Mouse (Mus musculus) liver, postnatal 0 days (tissue): Measurements from ENCODE around the gene Efcab10. TPM values are rescaled to one million over a fixed set of nuclear protein-coding genes. Genes with fewer than 3 reads are reported as not detected.

Experiments
- ATAC-seq: fragments of 200-750 bp; cut with Nextera tagmentation; 2 replicates; pipeline ENCODE4 v1.8.0; 2017; ENCODE audit warnings: mild to moderate bottlenecking, moderate library complexity
- DNase-seq: peaks from one replicate; pipeline ENCODE4 v3.0.0-alpha.2; 2016
- H3K27ac ChIP-seq: fragments of 300-500 bp; sonication (generic); 2 replicates; pipeline ENCODE4 v1.5.1; 2014; ENCODE audit warnings: antibody characterized with exemption, moderate library complexity, mild to moderate bottlenecking, low read depth
- H3K27me3 ChIP-seq: fragments of 300-500 bp; sonication (generic); 2 replicates; pipeline ENCODE4 v1.6.1; 2014; ENCODE audit warnings: low read length, control low read depth, mixed read lengths; ENCODE audit not compliant: insufficient read depth
- H3K36me3 ChIP-seq: fragments of 300-500 bp; sonication (generic); replicated peaks from 2 replicates; pipeline ENCODE4 v1.6.1; 2014; ENCODE audit warnings: mild to moderate bottlenecking, control low read depth, low read length, moderate library complexity, mixed read lengths; ENCODE audit not compliant: insufficient read depth
- H3K4me1 ChIP-seq: fragments of 300-500 bp; sonication (generic); 2 replicates; pipeline ENCODE4 v1.6.1; 2014; ENCODE audit warnings: antibody characterized with exemption, mild to moderate bottlenecking, control low read depth; ENCODE audit not compliant: insufficient read depth
- H3K4me2 ChIP-seq: fragments of 300-500 bp; sonication (generic); 2 replicates; pipeline ENCODE4 v1.6.1; 2014; ENCODE audit warnings: low read depth, mild to moderate bottlenecking, low read length, moderate library complexity, mixed read lengths
- H3K4me3 ChIP-seq: fragments of 300-500 bp; sonication (generic); 2 replicates; pipeline ENCODE4 v1.5.1; 2014; ENCODE audit warnings: low read depth, low read length
- H3K9ac ChIP-seq: fragments of 300-500 bp; sonication (generic); replicated peaks from 2 replicates; pipeline ENCODE4 v1.6.1; 2014; ENCODE audit warnings: mild to moderate bottlenecking, moderate library complexity
- H3K9me3 ChIP-seq: fragments of 300-500 bp; sonication (generic); 2 replicates; pipeline ENCODE4 v1.6.1; 2016; ENCODE audit warnings: mild to moderate bottlenecking, control low read depth, low read length, mixed read lengths
- CTCF ChIP-seq: sonication (generic); IDR thresholded peaks from 2 replicates; pipeline ENCODE4 v1.5.1; 2016; ENCODE audit warnings: antibody characterized with exemption, low read depth
- EP300 ChIP-seq: IDR thresholded peaks from 2 replicates; pipeline ENCODE4 v1.6.1; 2016; ENCODE audit warnings: antibody characterized with exemption, low read depth, mild to moderate bottlenecking
- WGBS: fragments of 180-500 bp; shearing (Covaris S2); extraction: QIAGEN DNeasy Blood & Tissue Kit; methylation state at CpG from one replicate; pipeline ENCODE4 v1.1.7; 2014; ENCODE audit not compliant: insufficient replicate concordance; 5-methylcytosine and 5-hydroxymethylcytosine counted together
- polyA plus RNA-seq: library from polyadenylated mRNA; unstranded; fragments of >200 nt; fragmentation: Nextera tagmentation; extraction: Ambion mirVana; gene quantifications from 2 replicates; pipeline ENCODE4 v1.2.1, GENCODE M21; 2015

Gene Efcab10
- polyA plus RNA-seq, 1 experiment from 2014 or later: not detected

DNA sequence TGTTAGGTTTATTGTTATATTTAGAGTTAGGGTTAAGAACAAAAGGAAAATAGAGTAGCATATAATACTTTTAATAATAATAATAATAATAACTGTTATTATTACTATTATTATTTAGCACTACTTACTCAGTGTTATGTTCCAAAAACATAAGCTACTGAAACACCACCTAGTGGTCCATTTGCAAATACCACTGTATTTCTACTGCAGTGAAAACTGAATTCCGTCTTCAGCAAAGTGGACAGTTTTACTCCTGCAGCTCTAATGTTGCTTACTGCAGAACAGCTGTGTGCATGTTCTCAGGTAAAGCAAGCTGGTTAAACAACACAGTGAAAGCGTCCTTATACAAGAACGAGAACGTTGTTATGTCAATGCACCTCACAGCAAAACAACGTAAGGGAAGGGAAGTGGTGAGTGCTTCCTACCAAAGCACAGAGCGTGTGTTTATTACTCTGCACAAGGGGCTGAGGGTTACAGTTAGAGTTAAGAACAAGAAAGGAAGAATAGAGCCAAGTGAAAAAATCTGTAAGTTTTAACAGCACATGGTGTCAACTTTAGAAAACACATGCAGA, 17.0 kb downstream of the Efcab10 start:
- H3K4me1 ChIP-seq: no peaks in the 10 kb centered on the region
- no peak overlapping the region for H3K4me2 ChIP-seq
- no peak for ATAC-seq
- no peaks in the 10 kb centered on the region for H3K9me3 ChIP-seq
- no peaks in the 10 kb centered on the region for H3K36me3 ChIP-seq
- no peak overlapping the region for H3K9ac ChIP-seq
- WGBS: 28% methylated on average over 6 of the region's 6 CpGs
- DNase-seq: no peak
- no peaks in the 10 kb centered on the region for H3K27me3 ChIP-seq
- no peak overlapping the region for H3K27ac ChIP-seq
- no peak overlapping the region for H3K4me3 ChIP-seq
- TF ChIP-seq CTCF: peak; percentile 42
- no peak for TF ChIP-seq EP300

DNA sequence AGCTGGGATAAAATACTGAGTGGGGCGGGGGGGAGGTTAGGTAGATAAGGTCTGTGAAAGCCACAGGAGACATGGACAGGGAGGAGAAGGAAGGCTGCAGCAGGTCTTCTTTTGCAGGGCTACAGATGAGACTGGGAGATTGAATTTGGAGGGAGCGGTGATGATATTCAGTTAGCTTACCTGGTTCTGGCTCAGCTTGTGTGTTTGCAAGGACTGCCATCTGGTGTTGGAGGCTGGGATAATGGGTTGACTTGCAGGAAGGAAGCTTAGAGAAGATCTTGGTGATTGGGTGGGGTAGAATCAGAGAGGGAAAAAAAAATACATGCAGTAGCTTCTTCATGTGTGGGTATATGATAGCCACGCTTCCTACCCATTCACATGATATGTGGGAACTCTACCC, 29.7 kb downstream of the Efcab10 start:
- no peaks in the 10 kb centered on the region for H3K36me3 ChIP-seq
- WGBS: 45% methylated on average over 3 of the region's 3 CpGs
- no peak overlapping the region for H3K9ac ChIP-seq
- TF ChIP-seq EP300 (no peak), CTCF (peak; percentile 75)
- no peak for ATAC-seq
- H3K4me2 ChIP-seq: no peak overlapping the region
- DNase-seq: peak; percentile 62
- H3K4me1 ChIP-seq: 0 out of 2 replicates have a peak, but pooled peaks cover 8% of the 10 kb centered on the region
- no peaks in the 10 kb centered on the region for H3K9me3 ChIP-seq
- no peak overlapping the region for H3K4me3 ChIP-seq
- peaks cover 6% of the 10 kb centered on the region; the same call in 1 of the 2 replicates for H3K27me3 ChIP-seq
- no peak overlapping the region for H3K27ac ChIP-seq

DNA sequence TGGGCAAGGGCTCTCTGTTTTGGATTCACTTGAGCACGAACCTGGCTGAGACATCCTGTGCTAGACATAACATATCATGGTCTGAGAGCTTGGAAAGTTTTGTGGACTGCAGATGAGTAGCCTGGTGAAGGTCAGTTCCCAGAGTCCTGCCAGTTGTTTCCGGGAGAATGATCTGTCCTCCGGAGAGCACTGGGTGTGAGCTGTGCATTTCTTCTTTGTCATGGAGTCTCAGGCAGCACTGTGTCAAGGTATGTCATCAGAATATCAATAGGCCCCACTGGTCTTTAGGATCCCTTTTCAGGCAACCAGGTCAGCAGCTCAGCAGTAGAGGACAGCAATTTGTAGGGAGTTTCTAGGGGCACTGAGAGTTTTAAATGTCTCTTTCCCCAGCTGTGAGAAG, 32.6 kb downstream of the Efcab10 start:
- WGBS: 35% methylated on average over 3 of the region's 3 CpGs
- Histone ChIP-seq H3K9ac (no peak overlapping the region), H3K9me3 (no peaks in the 10 kb centered on the region), H3K27ac (peak overlapping the region; percentile 72), H3K4me1 (peaks cover 13% of the 10 kb centered on the region), H3K4me2 (no peak overlapping the region), H3K36me3 (no peaks in the 10 kb centered on the region), H3K27me3 (peaks cover 6% of the 10 kb centered on the region; the same call in 1 of the 2 replicates), H3K4me3 (no peak overlapping the region)
- ATAC-seq (peak; percentile 24; the same call in 1 of the 2 replicates), DNase-seq (no peak)
- TF ChIP-seq CTCF (no peak), EP300 (no peak)

DNA sequence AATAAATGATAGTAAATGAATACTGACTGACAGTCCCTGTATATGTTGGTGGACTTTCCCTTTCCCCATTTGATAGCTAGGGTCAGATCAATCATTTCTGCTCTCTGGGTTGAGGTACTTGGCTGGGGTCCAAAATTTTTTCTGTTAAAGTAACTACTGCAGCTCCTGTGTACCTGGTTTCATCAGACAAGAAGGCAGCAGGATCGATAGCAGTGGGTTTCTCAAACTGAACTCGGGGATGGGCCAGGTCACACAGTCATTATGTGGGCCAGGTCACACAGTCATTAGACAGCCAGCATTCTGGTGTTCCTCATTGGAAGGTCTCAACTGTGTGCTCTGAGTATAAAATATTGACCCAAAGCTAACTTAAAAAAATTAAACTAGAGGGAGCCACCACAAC, 33.1 kb downstream of the Efcab10 start:
- Histone ChIP-seq H3K9ac (no peak overlapping the region), H3K36me3 (no peaks in the 10 kb centered on the region), H3K4me2 (no peak overlapping the region), H3K4me1 (peaks cover 13% of the 10 kb centered on the region), H3K4me3 (no peak overlapping the region), H3K27ac (peak overlapping the region; percentile 72), H3K9me3 (no peaks in the 10 kb centered on the region), H3K27me3 (peaks cover 6% of the 10 kb centered on the region; the same call in 1 of the 2 replicates)
- peak; percentile 83 for ATAC-seq
- TF ChIP-seq EP300 (peak; percentile 76), CTCF (no peak)
- DNase-seq: peak; percentile 63
- 57% methylated on average over 2 of the region's 2 CpGs for WGBS

DNA sequence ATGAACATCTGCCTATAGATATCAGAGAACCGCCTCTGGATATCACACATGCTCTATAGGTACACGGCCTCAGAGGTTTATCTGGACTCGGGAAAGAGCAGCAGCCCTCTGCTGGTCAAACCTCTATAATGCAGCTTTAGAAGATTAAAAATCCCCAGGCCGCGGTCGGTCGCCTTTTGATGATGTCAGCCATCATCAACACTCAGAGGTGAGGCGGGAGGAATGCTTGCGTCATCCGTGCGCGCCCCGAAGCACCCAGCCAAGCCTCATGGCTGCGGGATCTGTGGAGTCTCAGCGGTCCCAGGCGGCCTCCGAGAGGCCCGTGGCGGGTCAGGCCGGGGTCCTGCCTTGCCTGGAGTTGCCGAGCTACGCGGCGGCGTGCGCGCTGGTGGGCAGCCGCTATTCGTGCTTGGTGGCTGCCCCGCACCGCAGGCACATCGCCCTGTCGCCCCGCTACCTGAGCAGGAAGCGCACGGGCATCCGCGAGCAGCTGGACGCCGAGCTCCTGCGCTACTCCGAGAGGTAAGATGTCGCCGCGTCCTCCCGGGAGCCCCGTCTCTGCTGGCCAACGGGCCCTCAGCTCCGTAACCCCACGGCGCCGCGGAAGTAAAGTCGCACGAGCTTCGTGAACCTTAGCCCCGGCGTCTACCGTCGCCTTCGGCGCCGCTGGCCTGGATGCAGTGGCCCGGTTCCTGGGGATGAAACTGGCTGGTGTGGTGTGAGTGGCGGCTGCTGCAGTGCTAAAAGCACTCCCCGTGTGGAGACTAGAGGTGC, 34.9 kb downstream of the Efcab10 start, which contains the start of gene Twistnb:
Twistnb (plus strand) TSS at position 249 of the 774 bp plus-strand sequence.
- Histone ChIP-seq H3K4me3 (peak within 1 kb of the TSS; percentile 97), H3K9me3 (no peaks in the 10 kb centered on the region), H3K9ac (peak within 1 kb of the TSS; percentile 93), H3K27ac (peak within 1 kb of the TSS; percentile 81), H3K36me3 (no peaks in the 10 kb centered on the region; the same call in 1 of the 2 replicates), H3K4me2 (peak within 1 kb of the TSS; percentile 87), H3K4me1 (peaks cover 13% of the 10 kb centered on the region), H3K27me3 (no peaks in the 10 kb centered on the region)
- ATAC-seq (peak; percentile 90), DNase-seq (peak; percentile 98)
- TF ChIP-seq CTCF (peak; percentile 88), EP300 (0 out of 2 replicates have a peak, but pooled peaks have one; percentile 16)
- 1% methylated on average over 66 of the region's 66 CpGs for WGBS

DNA sequence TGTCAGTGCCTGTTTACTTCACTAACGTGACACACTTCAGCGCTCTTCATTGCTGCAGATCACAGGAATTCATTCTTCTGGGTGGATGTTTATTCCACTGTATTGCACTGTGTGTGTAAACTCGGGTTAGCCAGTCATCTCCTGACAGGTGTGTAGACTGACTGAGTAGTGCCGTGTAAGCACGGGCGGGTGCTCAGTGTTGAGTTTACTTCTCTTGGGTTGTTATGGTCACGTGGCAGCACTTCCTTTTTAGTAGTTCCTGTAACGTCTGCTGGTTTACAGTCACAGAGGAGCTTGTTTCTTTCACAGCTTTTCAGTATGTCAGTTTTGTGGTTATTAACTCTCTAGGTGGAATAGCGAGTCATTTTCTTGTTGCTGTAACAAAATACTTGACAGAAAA, 39.2 kb downstream of the Efcab10 start:
- peaks cover 5% of the 10 kb centered on the region for H3K4me1 ChIP-seq
- H3K9ac ChIP-seq: no peak overlapping the region
- 39% methylated on average over 9 of the region's 9 CpGs for WGBS
- H3K27ac ChIP-seq: no peak overlapping the region
- H3K36me3 ChIP-seq: peaks cover 6% of the 10 kb centered on the region
- H3K9me3 ChIP-seq: no peaks in the 10 kb centered on the region
- peak overlapping the region; percentile 48 for H3K4me2 ChIP-seq
- DNase-seq (no peak), ATAC-seq (no peak)
- H3K27me3 ChIP-seq: no peaks in the 10 kb centered on the region
- 0 out of 2 replicates have a peak overlapping the region, but pooled peaks have one; percentile 16 for H3K4me3 ChIP-seq
- TF ChIP-seq CTCF: no peak
- no peak for TF ChIP-seq EP300
